Mouse (Mus musculus) CH12.LX (cell line): ENCODE data around the gene Isyna1.

ENCODE experiments used
- CHD1 ChIP-seq: IDR thresholded peaks from 2 replicates; pipeline ENCODE4 v1.6.1; 2012; ENCODE audit warnings: low read depth, low read length, improper control_type of control experiment, inconsistent platforms
- CHD2 ChIP-seq: IDR thresholded peaks from 2 replicates; pipeline ENCODE4 v1.6.1; 2011; ENCODE audit warnings: low read length, improper control_type of control experiment
- CTCF ChIP-seq, 2 experiments: IDR thresholded peaks in 1 of 2; conservative IDR thresholded peaks in 1 of 2; 2 replicates each; pipeline ENCODE4 v1.5.1; 2011 to 2012; ENCODE audit warnings: low read depth in 2 of 2, low read length in 2 of 2, improper control_type of control experiment in 1 of 2, inconsistent platforms in 1 of 2, mild to moderate bottlenecking in 1 of 2, moderate library complexity in 1 of 2
- EP300 ChIP-seq: IDR thresholded peaks from 2 replicates; pipeline ENCODE4 v1.6.1; 2011; ENCODE audit warnings: low read length, improper control_type of control experiment
- KAT2A ChIP-seq: IDR thresholded peaks from 2 replicates; pipeline ENCODE4 v1.6.1; 2012; ENCODE audit warnings: low read length, improper control_type of control experiment, inconsistent platforms; ENCODE audit not compliant: insufficient replicate concordance
- NRF1 ChIP-seq: IDR thresholded peaks from 2 replicates; pipeline ENCODE4 v1.6.1; 2014; ENCODE audit warnings: low read depth, mild to moderate bottlenecking, inconsistent platforms, low read length, improper control_type of control experiment, moderate library complexity
- PAX5 ChIP-seq: IDR thresholded peaks from 2 replicates; pipeline ENCODE4 v1.6.1; 2012; ENCODE audit warnings: low read length, inconsistent platforms, mixed read lengths
- POLR2A ChIP-seq: IDR thresholded peaks from 2 replicates; pipeline ENCODE4 v1.6.1; 2011; ENCODE audit warnings: low read depth, mild to moderate bottlenecking, improper control_type of control experiment, low read length
- POLR2AphosphoS2 ChIP-seq: IDR thresholded peaks from 2 replicates; pipeline ENCODE4 v1.6.1; 2011; ENCODE audit warnings: low read depth, low read length, improper control_type of control experiment
- SMC3 ChIP-seq: IDR thresholded peaks from 2 replicates; pipeline ENCODE4 v1.6.1; 2011; ENCODE audit warnings: low read depth, low read length, improper control_type of control experiment
- TCF12 ChIP-seq: IDR thresholded peaks from 2 replicates; pipeline ENCODE4 v1.6.1; 2014; ENCODE audit warnings: low read depth, mild to moderate bottlenecking, inconsistent platforms, low read length, improper control_type of control experiment
- USF1 ChIP-seq: IDR thresholded peaks from 2 replicates; pipeline ENCODE4 v1.6.1; 2014; ENCODE audit warnings: low read depth, mild to moderate bottlenecking, inconsistent platforms, low read length, improper control_type of control experiment
- USF2 ChIP-seq: conservative IDR thresholded peaks from 2 replicates; pipeline ENCODE4 v1.6.1; 2011; ENCODE audit warnings: low read depth, low read length, improper control_type of control experiment
- ZMIZ1 ChIP-seq: IDR thresholded peaks from 2 replicates; pipeline ENCODE4 v1.6.1; 2012; ENCODE audit warnings: low read depth, mild to moderate bottlenecking, inconsistent platforms, low read length, improper control_type of control experiment

GRCm38 (mm10) chr8:70549412-70550184 is 44.6 kb upstream of the Isyna1 start:
- TF ChIP-seq USF1 (no peak), CTCF (conservative IDR thresholded peaks at IDR 0.05 in 1 of 2, IDR thresholded peaks at IDR 0.05 in 1 of 2; ENCODE audit: low read depth in 2 of 2, low read length in 2 of 2) (peak in 1 of 2 experiments; percentile 32; a peak in 2 of 4 replicates), PAX5 (no peak), NRF1 (no peak), EP300 (no peak), TCF12 (no peak), USF2 (no peak), CHD1 (no peak), POLR2A (no peak), SMC3 (no peak), ZMIZ1 (no peak), KAT2A (no peak), POLR2AphosphoS2 (no peak), CHD2 (no peak)
